Mouse (Mus musculus) c-Kit-positive CD71-negative TER-119-negative erythroid progenitor cells, embryonic 14.5 days (primary cell): ENCODE data around the gene Vmn1r135.
"Not testable (repeated sequence)": the region's sequence is repeated elsewhere in the genome, so short reads cannot be mapped to it uniquely, and the experiment has no call there.

Experiments
- DNase-seq: peaks from one replicate; pipeline ENCODE4 v3.0.0-alpha.2; 2013; ENCODE audit warnings: low read depth

The Vmn1r135 gene

DNA sequence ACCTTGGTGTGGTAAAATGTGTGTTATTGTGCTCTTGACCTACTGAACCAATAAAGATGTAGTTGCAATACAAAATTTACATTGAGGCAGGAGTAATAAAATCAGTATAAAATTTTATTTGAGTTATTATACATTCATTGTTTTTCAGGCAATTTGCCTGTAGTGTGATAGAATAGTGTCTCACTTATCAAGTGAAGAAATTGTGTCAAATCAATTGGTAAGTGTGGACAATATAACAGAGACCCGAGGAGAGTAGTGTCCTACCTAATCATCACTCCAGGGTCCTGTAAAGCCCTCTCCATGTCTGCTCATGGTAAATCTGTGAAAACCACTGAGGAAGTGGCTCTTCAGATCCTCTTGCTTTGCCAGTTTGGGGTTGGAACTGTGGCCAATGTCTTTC is at the start of gene Vmn1r135:
TSS of gene Vmn1r135 (plus strand) at position 301 of the 400 bp plus-strand sequence.
- DNase-seq: not testable (repeated sequence)

DNA sequence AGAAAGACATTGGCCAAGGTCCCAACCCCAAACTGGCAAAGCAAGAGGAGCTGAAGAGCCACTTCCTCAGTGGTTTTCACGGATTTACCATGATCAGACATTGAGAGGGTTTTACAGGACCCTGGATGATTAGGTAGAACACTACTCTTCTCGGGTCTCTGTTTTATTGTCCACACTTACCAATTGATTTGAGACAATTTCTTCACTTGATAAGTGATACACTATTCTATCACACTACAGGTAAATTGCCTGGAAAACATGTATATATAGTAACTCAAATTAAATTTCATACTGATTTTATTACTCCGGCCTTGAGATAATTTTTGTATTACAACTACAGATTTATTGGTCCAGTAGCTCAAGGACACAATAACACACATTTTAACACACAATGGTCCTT is 35.5 kb upstream of the Vmn1r135 start, which contains the start of gene Gm4177:
TSS of gene Gm4177 (minus strand) at position 101 of the 400 bp plus-strand sequence.
- DNase-seq: not testable (repeated sequence)

DNA sequence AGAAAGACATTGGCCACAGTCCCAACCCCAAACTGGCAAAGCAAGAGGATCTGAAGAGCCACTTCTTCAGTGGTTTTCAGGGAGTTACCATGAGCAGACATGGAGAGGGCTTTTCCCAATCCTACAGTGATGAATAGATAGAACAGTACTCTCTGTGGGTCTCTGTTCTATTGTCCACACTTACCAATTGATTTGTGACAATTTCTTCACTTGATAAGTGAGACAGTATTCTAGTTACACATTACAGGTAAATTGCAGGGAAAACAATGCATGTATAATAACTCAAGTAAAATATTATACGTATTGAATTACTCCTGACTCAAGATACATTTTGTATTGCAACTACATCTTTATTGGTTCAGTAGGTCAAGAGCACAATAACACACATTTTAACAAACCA is 12.0 kb downstream of the Vmn1r135 start, which contains the start of gene Gm5725:
TSS of gene Gm5725 (minus strand) at position 101 of the 400 bp plus-strand sequence.
- DNase-seq: not testable (repeated sequence)
